Mouse (Mus musculus) urinary bladder, postnatal 4 days (tissue): ENCODE data around the gene Iqgap3.

Source experiments
- DNase-seq, 2 experiments: peaks; one replicate each; pipeline ENCODE4 v3.0.0; 2021 to 2022; ENCODE audit warnings: low spot score in 2 of 2

Gene Iqgap3

DNA sequence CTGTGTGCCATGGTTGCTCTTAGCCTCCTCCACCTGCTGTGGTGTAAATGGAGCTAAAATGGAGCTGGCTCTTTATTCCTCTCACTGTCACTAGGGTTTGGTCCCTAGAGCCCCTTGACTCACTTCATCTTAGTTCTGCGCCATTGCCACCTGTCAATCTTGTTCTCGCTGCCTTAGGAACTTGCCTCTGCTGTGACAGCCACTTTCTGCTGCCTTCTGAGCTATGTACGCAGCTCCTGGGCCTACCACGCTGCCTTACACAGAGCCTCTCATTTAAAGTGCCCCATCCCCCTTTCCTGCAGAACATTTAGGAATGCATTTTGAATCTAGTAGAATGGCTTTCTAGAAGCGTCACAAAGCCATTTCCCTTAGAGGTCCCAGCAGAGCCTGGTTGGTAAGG lies 12.4 kb downstream of the Iqgap3 start:
- no peak for DNase-seq

DNA sequence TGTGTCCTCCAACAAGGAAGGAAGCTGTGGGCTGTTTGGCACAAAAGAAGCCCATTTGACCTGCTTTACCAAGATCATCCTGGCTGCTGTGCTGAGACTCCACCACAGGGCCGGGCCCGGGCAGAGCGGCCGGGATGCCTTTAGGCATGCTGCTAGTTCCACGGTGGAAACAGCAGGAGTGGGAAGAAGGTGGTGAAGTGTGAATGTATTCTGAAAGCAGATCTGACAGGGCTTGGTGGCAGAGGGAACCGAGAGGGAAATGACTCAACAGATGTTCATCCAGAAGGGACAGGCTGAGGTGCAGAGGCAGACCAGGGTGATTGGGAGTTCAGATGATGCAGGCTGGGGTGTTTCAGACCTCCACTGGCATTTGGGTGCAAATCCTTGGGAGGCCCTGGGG lies 15.9 kb downstream of the Iqgap3 start:
- no peak for DNase-seq

DNA sequence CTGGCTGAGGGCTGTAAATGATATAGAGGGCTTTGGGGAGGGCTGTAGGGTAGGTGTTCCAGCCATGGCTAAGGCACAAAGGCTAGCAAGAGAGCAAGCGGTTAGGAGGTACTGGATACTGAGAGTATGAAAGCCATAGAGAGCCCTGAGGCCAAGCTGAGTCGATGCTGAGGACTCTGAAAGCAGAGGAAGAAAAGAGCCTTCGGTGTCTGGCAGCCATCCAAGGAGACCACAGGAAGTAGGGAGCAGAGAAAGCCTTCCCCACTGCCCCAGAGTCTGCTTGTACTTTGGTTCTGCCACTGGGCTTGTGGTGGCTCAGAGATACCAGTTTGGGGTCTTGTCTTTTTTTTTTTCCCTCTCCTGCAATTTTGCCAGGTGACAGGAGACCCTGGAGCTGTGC lies 18.5 kb downstream of the Iqgap3 start:
- no peak for DNase-seq

DNA sequence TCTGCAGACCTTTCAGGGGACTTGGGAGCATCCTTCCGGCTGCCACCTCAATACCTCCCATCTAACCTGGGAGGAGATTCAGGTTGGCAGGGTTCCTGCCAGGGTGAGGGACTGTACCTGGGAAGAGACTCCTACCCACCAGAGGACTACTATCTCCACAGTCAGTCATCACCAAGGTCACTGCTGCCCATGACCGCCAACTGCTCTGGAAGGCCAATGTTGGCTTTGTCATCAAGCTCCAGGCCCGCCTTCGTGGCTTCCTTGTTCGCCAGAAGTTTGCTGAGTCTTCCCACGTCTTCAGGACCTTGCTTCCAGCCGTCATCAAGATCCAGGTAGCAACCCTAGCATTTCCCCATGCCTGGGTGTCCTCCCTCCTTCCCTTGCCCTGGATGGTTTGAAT lies 20.0 kb downstream of the Iqgap3 start:
- DNase-seq: no peak

DNA sequence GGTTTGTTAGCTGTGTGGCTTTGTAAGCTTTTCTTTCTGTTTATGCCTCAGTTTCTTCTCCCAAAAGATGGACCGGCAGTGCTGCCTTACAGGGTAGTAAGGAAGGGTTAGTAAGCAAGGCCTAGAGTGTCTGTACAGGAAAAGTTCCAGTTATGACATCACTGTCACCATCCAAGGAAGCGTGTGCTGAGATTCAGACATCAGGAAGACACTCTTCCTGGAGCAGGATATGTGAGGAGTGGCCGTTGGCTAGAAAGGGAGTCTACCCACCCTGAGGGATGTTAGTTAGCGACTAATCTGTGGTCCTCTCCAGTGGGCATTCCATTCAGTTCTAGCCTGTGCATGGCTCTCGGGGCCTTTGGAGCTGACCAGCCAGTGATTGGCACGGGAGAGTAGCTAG lies 20.4 kb downstream of the Iqgap3 start:
- DNase-seq: no peak

DNA sequence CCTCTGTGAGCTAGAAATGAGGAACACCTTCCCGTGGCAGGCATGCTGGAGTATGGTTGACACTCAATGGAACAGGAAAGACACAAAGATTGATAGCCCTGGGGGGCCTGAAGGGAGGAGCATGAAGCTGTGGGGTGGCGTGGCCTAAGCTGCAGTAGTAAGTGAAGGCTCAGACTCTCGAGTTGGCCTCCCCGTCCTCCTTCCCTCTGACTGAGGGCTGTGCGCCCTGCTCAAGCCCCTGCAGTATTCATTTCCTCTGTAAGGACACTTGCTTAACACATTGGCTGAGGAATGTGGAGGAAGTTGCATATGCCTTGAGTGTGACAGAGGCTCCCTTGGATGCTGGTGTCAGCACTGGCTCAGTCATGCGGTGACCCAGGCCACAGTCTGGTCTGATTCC lies 20.8 kb downstream of the Iqgap3 start:
- no peak for DNase-seq

DNA sequence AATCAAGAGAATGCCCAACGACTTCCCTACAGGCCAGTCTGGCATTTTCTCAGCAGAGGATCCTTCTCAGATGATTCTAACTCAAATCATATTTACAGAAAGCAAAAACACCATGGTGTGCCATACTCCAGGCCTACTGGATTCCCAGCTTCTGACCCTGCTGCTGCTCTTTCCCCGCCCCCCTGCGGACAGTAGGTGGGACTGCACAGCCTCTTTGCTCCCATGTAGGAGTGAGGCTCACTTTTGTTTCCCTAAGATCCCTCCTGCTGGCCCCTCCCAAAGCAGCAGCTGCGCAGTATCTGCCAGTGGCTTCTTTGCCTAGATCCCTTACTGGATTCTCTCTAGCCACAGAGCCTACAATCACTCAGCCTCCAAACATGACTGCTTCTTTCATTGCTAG lies 24.4 kb downstream of the Iqgap3 start:
- DNase-seq: no peak

DNA sequence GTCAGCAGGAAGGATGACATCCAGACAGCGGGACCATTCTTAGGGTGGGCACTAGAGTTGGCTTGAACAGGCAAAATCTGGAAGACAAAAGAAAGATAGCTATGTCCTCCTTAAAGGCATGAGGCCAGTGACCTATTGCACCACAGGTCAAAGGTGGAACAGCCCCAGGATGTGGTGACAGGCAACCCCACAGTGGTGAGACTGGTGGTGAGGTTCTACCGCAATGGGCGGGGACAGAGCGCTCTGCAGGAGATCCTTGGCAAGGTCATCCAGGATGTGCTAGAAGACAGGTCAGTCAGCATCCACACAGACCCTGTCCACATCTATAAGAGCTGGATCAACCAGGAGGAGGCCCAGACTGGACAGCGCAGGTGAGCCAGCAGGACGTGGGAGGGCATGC lies 27.4 kb downstream of the Iqgap3 start:
- DNase-seq: no peak

DNA sequence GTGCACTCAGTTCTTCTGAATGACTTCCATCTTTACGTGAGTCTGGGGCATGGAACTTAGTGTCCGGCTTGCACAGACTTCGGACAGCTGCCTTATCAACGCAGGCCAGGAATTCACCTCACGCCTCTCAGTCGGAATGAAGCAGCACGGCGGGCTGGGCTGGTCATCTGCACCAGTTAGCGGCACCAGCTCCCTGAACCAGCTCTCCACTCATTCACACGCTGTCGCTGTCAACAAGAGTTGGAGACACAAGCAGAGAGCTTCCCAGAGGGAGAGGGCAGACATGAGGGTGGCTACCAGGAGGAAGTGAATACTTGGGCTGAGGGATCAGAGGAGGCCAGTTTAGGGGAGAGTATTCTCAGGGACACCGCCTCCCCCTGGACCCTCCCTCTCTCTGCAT lies 32.6 kb downstream of the Iqgap3 start:
- DNase-seq: no peak

DNA sequence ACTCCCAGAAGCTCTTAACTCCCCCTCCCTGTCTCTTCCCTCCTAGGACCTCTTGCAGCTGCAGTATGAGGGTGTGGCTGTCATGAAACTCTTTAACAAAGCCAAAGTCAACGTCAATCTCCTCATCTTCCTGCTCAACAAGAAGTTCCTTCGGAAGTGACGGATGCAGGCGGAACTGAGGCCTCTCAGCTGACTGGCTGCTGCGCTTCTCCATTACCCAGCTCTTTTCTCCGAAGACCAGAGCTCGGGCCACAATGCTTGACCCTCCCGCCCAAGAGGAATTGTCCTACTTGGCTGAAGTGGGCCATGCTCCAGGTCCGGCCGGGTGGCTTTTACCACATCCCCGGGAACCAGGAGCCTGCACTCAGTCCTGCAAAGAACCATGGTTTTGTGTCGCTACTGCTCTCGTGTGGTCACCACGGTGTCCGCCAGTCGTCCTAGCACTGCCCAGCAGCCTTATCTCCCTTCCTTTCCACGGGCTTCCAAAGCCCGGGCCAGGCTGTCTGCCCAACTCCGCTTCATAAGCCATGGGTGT lies 38.4 kb downstream of the Iqgap3 start:
- DNase-seq: no peak

DNA sequence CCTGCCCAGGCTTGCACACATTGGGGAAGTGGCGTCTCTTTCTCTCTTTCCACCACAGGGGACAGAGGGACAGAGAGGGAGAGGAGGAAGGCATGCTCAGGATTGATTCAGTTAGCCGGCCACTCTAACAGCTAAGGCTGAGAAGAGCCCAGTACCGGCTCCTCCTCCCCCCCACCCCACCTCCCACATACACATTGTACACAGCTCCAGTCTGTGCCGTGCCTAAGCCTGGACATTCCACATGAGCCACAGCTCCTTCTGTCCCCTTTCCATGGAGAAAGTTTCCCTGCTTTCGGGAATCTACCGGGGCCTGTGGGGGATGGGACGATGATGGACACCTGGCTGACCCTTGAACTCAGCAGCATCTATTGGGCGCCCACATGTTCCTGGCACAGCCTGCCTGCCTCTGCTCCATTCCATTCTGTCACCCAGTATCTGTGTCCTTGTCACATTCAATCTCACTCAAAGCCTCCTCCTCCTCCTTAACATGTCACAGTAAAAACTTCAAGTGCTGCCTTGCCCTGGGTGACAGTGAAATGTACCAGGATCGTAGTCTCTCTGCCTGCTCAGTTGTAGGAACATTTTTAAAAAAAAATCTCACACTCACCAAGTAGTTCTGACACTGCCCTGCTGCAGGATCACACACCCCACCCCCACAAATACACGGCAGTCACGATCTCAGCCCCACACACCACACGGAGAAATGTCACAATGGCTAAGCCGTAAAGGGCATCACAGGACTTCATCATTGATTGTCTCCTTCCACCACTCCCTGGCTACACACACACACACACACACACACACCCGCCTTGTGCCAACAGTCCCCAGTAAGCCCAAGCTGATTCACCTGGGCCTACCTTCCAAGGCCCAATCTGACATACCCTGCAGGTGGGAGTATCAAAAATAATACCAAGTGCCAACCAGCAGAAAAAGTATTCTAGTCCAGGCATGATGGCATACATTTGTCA lies 39.7 kb downstream of the Iqgap3 start:
- DNase-seq: no peak

DNA sequence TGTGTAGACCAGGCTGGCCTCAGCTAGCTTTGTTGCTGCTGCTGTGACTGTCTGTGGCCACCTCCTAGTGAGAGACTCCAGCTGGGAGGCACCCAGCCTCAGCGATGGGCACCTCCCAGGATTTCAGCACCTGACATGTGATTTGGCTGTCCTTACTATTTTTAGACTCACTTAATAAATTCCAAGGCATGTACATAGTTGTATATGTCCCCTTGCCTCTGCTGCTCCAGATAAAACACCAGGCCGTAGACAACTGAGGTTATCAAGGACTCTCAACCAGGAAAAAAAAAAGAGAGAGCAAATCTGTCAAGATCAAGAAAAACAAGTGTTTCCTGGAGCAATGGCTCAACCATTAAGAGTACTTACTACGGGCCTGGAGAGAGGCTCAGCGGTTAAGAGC lies 43.4 kb downstream of the Iqgap3 start:
- DNase-seq: no peak

DNA sequence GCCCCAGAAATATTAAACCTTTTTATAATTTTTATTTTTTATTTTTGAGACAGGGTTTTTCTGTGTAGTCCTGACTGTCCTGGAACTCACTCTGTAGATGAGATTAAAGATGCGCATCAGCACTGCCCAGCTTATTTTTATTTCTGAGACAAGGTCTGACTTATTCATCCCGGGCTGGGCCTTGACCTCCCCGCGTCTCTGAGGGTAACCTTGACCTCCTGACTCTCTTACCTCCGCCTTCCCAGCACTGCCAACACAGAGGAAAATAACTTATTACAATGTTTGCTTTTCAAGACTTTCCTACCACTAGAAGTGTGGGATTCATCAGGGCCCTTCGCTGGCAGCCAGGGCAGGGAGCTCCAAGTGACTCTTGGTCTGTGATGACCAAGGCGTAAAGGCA lies 44.4 kb downstream of the Iqgap3 start:
- DNase-seq: no peak

DNA sequence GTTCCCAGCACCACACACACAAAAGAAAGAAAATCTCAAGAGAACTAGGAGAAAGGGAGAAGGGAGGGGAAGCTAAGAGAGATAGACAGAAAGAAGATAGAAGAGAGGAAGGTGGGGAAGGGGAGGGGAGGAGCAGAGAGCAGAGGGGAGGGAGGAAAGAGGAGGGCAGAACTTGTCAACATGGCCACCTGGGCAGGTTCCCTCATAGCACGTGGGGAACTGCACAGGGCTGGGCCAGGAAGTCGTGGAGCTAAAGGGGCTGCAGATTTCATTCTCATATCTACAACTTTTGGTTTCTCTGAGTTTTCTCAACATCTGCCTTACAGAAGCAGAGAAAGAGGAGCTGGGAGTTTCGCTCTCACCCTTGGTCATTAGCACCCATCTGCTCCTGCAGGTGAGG lies 45.9 kb downstream of the Iqgap3 start:
- DNase-seq: no peak

DNA sequence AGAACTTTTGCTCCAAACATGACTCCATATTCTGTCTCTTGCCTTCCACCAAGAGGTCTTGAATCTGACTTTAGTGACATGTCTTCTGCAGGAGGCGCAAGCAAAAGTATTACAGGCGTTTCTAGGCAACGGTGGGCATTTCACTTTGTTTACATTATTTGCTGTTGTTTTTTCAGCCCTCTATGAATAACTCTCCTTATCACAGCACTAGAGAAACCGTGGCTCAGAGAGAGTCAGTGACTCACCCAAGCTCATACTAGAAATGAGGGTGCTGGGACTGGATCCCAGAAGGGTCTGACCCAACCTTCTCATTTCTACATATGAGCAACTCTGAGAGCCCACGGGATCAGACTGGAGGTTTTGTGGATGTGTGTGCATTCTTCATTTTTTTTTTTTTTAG lies 46.3 kb downstream of the Iqgap3 start:
- no peak for DNase-seq

DNA sequence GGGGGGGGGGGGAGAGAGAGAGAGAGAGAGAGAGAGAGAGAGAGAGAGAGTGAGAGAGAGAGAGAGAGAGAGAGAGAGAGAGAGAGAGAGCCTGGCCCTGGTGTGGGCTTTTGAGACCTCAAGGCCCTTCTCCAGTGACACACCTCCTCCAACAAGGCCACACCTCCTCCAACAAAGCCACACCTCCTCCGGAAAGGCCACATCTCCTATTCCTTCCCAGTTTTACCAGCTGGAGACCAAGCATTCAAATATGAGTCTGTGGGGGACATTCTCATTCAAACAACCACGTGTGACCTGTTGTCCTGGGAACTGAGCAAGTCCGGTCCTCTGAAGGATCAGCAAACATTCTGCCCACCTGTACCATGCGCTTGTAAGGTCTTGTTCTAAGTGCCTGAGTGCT lies 47.2 kb downstream of the Iqgap3 start:
- no peak for DNase-seq

DNA sequence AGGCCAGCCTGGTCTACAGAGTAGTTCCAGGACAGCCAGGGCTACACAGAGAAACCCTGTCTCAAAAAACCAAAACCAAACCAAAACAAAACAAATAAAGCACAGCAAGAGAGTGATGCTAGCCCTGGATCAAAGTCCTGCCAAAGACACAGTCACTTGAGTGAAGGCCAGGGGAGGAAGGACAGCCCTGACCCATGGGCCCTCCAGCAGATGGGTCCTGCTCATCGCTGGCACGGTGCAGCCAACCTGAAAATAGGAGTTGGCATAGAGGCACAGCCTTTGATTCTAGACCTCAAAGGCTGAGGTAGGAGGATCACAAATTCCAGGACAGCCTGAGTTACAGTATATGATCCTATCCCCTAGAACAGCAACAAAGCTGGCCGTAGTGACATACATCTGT lies 49.3 kb downstream of the Iqgap3 start:
- no peak for DNase-seq

DNA sequence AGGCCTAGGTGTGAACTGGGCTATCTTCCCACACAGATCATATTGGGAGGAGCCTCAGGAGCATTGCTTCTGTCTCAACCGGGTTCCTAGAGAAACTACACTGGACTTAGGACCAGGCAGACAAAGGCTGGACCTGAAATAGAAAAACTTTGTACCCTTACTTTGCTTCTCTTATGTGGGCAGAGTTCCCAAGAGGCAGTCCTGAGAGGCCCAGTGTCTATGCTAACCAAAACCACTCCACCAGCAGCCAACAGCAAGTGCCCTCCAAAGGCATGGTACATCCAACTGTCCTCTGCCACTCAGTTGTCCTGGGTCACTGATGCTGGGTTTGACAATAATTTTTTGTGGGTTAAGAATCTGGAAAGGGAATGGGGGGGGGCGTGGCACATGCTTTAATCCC lies 50.7 kb downstream of the Iqgap3 start:
- DNase-seq: no peak

DNA sequence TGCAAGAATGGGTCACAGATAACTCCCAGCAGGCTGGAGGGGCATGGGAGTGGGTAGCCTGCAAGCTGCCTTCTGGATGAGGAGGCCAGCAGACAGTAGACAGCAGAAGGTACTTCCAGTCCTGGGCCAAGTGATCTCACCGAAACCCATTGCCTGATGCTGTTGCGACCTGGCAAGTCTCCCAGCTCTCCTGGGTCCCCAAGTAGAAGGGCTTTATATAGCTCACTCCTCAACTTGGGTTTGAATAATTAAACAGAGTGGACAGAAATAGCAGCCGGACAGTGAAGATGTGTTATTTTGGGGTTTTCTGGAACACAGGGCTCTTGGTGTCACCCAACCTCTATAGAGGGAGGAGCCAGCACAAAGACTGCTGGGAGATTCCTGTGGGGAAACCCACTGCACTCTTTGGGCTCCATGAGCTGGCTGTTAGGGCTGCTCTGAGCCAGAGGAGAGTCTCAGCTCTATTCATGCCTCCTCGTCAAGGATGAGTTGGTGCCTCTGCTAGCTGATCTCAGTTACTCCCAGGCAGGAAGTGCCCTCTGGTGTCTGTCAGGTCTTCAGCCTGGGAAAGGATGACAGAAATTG lies 51.5 kb downstream of the Iqgap3 start:
- no peak for DNase-seq

DNA sequence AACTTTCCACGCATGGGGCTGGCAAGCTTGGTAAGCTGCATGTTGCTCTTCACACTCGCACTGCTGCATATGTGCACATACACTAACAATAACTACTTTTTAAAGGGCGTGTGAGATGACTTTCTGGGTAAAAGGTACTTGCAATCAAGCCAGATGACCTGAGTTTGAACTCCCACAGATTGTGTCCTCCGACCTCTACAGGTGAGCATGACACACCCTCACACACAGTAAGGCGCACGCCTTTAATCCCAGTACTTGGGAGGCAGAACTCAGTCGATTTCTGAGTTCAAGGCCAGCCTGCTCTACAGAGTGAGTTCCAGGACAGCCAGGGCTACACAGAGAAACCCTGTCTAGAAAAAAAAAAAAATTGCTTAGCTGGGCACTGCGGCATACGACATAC lies 54.6 kb downstream of the Iqgap3 start:
- DNase-seq: no peak

DNA sequence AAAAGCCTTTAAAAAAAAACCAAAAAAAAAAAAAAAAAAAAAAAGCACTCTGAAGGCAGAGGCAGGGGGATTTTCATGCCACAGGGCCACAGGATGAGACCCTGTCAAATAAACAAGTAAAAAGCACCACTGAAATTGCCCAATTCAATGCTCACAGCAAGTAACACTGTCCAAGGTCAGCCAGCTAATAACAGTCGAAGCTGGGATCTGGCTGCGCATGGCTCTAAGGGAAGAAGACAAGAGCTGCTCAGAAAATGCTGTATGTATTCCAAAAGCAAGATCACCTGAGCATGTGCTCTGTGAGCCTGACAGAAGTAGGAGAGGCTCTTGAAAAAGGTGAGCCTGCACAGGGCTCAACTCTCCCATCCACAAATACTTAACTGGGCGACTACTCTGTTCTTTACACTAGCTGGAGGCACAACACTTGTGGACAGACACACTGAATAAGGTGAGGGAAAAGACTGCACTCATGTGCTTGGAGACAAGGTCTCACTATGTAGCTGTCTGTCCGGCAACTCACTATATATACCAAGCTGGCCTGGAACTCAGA lies 55.2 kb downstream of the Iqgap3 start:
- no peak for DNase-seq

DNA sequence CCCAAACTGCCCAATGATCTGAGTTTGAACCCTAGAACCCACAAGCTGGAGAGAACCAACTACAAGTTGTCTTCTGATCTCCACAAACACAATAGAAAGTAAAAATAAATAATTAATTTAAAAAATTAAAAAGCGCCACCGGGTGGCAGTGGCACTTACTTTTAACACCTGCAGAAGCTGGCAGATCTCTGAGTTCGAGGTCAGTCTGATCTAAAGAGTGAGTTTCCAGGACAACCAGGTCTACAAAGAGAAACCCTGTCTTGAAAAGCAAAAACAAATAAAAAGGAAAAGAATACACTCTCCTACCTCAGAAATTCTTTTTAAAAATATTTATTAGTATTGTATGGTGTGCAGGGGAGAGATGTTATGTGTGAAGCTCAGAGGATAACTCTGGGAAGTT lies 56.0 kb downstream of the Iqgap3 start:
- DNase-seq: no peak
